Mouse (Mus musculus) midbrain, postnatal 0 days (tissue): ENCODE measurements at regions not wholly inside any gene's neighbourhood (a gene's known extent, or its start where the extent isn't known, plus 50 kb on each side); places are given as distances from the start of the nearest gene placed in this dataset.

Experiments used
- ATAC-seq: fragments of 200-750 bp; cut with Nextera tagmentation; 2 replicates; pipeline ENCODE4 v1.8.0; 2017; ENCODE audit warnings: moderate number of reproducible peaks, mild to moderate bottlenecking, moderate TSS enrichment, moderate library complexity; ENCODE audit not compliant: low FRiP score
- DNase-seq: peaks from one replicate; pipeline ENCODE4 v3.0.0-alpha.2; 2015; ENCODE audit warnings: low spot score
- H3K27ac ChIP-seq: fragments of 300-500 bp; sonication (generic); 2 replicates; pipeline ENCODE4 v1.5.1; 2014; ENCODE audit warnings: low read depth, mild to moderate bottlenecking, low read length, mixed read lengths
- H3K27me3 ChIP-seq: fragments of 300-500 bp; sonication (generic); 2 replicates; pipeline ENCODE4 v1.6.1; 2014; ENCODE audit warnings: low read length, control low read depth, mixed read lengths; ENCODE audit not compliant: insufficient read depth
- H3K36me3 ChIP-seq: fragments of 300-500 bp; sonication (generic); 2 replicates; pipeline ENCODE4 v1.6.1; 2014; ENCODE audit warnings: low read length, control low read depth, mixed read lengths; ENCODE audit not compliant: insufficient read depth
- H3K4me1 ChIP-seq: fragments of 300-500 bp; sonication (generic); 2 replicates; pipeline ENCODE4 v1.6.1; 2014; ENCODE audit warnings: mild to moderate bottlenecking, control low read depth, antibody characterized with exemption, low read length, mixed read lengths; ENCODE audit not compliant: insufficient read depth
- H3K4me2 ChIP-seq: fragments of 300-500 bp; sonication (generic); 2 replicates; pipeline ENCODE4 v1.6.1; 2014; ENCODE audit warnings: low read depth, mild to moderate bottlenecking, low read length, mixed read lengths; ENCODE audit not compliant: poor library complexity, severe bottlenecking
- H3K4me3 ChIP-seq: fragments of 300-500 bp; sonication (generic); 2 replicates; pipeline ENCODE4 v1.5.1; 2014; ENCODE audit warnings: low read depth, mild to moderate bottlenecking, low read length, moderate library complexity
- H3K9ac ChIP-seq: fragments of 300-500 bp; sonication (generic); replicated peaks from 2 replicates; pipeline ENCODE4 v1.6.1; 2014; ENCODE audit warnings: mild to moderate bottlenecking, low read length, moderate library complexity, mixed read lengths; ENCODE audit not compliant: poor library complexity, severe bottlenecking
- H3K9me3 ChIP-seq: fragments of 300-500 bp; sonication (generic); 2 replicates; pipeline ENCODE4 v1.6.1; 2016; ENCODE audit warnings: low read length, control low read depth
- CTCF ChIP-seq: IDR thresholded peaks from 2 replicates; pipeline ENCODE4 v1.5.1; 2016; ENCODE audit warnings: antibody characterized with exemption, mild to moderate bottlenecking
- WGBS: fragments of 180-500 bp; shearing (Covaris S2); extraction: QIAGEN DNeasy Blood & Tissue Kit; methylation state at CpG from one replicate; pipeline ENCODE4 v1.1.7; 2014; 5-methylcytosine and 5-hydroxymethylcytosine counted together

- 23% methylated on average over 3 of the region's 3 CpGs for WGBS
- peaks cover 7% of the 10 kb centered on the region; the same call in 1 of the 2 replicates for H3K9me3 ChIP-seq
- no peak overlapping the region for H3K9ac ChIP-seq
- DNase-seq (no peak), ATAC-seq (no peak)
- no peak overlapping the region for H3K4me2 ChIP-seq
- no peak overlapping the region for H3K27ac ChIP-seq
- no peaks in the 10 kb centered on the region for H3K4me1 ChIP-seq
- no peak for TF ChIP-seq CTCF
- no peaks in the 10 kb centered on the region for H3K27me3 ChIP-seq
- H3K4me3 ChIP-seq: no peak overlapping the region
- no peaks in the 10 kb centered on the region for H3K36me3 ChIP-seq
These were observed 199.4 kb upstream of the Ncam1 start for GRCm38 (mm10) chr9:49998101-49998500.

GRCm38 (mm10) chr9:49989464-49990271, 190.9 kb upstream of the Ncam1 start:
- no peak overlapping the region for H3K9ac ChIP-seq
- TF ChIP-seq CTCF: no peak

GRCm38 (mm10) chr9:49988064-49988463, 189.3 kb upstream of the Ncam1 start:
- no peak for ATAC-seq
- no peak for TF ChIP-seq CTCF

More at GRCm38 (mm10) chr9:49989464-49990271, 190.9 kb upstream of the Ncam1 start:
- Histone ChIP-seq H3K9me3 (no peaks in the 10 kb centered on the region), H3K27me3 (no peaks in the 10 kb centered on the region), H3K4me1 (no peaks in the 10 kb centered on the region; the same call in 1 of the 2 replicates), H3K27ac (no peak overlapping the region), H3K4me2 (peak overlapping the region; percentile 4; the same call in 1 of the 2 replicates), H3K36me3 (no peaks in the 10 kb centered on the region), H3K4me3 (no peak overlapping the region)
- WGBS: 31% methylated on average over 14 of the region's 14 CpGs
- peak; percentile 91 for DNase-seq
- peak; percentile 58; the same call in 1 of the 2 replicates for ATAC-seq

GRCm38 (mm10) chr9:49987481-49987880, 188.8 kb upstream of the Ncam1 start:
- H3K27ac ChIP-seq: no peak overlapping the region
- H3K9me3 ChIP-seq: no peaks in the 10 kb centered on the region
- TF ChIP-seq CTCF: no peak
- no peak overlapping the region for H3K4me2 ChIP-seq
- no peak for ATAC-seq
- DNase-seq: no peak
- H3K4me3 ChIP-seq: no peak overlapping the region
- H3K27me3 ChIP-seq: no peaks in the 10 kb centered on the region
- no peaks in the 10 kb centered on the region for H3K36me3 ChIP-seq
- no peaks in the 10 kb centered on the region; the same call in 1 of the 2 replicates for H3K4me1 ChIP-seq
- no peak overlapping the region for H3K9ac ChIP-seq

More at GRCm38 (mm10) chr9:49988064-49988463, 189.3 kb upstream of the Ncam1 start:
- Histone ChIP-seq H3K9ac (no peak overlapping the region), H3K4me3 (no peak overlapping the region), H3K27me3 (no peaks in the 10 kb centered on the region), H3K4me1 (no peaks in the 10 kb centered on the region; the same call in 1 of the 2 replicates), H3K36me3 (no peaks in the 10 kb centered on the region), H3K9me3 (no peaks in the 10 kb centered on the region), H3K27ac (no peak overlapping the region), H3K4me2 (no peak overlapping the region)
- WGBS: 58% methylated on average over 5 of the region's 5 CpGs
- no peak for DNase-seq

GRCm38 (mm10) chr9:49980344-49981207, 181.9 kb upstream of the Ncam1 start:
- no peak overlapping the region for H3K4me3 ChIP-seq
- DNase-seq (peak; percentile 75), ATAC-seq (peak; percentile 44; the same call in 1 of the 2 replicates)
- H3K9me3 ChIP-seq: no peaks in the 10 kb centered on the region
- no peak overlapping the region for H3K9ac ChIP-seq
- no peaks in the 10 kb centered on the region; the same call in 1 of the 2 replicates for H3K4me1 ChIP-seq
- H3K4me2 ChIP-seq: no peak overlapping the region
- no peaks in the 10 kb centered on the region for H3K36me3 ChIP-seq
- no peak overlapping the region for H3K27ac ChIP-seq
- no peak for TF ChIP-seq CTCF
- WGBS: 56% methylated on average over 7 of the region's 7 CpGs
- no peaks in the 10 kb centered on the region for H3K27me3 ChIP-seq
